Comparison of ENCODE assay signal across 9 mouse cellular contexts in genomic region chr3:88684236-88684979, GRCm38 (mm10). TPM values are rescaled to one million over a fixed set of nuclear protein-coding genes. Genes with fewer than 3 reads are reported as not detected.
DNase-seq lines count a peak whose midpoint lies in the region; ATAC-seq and TF ChIP-seq lines count a peak whose summit lies in the region.
"Had no signal": no experiment of that assay in that cellular context is flagged by ENCODE, and none has a peak within 500 bp of the region (broad histone marks: within the 10 kb centered on the region; RNA-seq: fewer than 3 reads in every experiment).

No protein-coding gene starts in this region.

- no peak for TF ChIP-seq CTCF in bone marrow, adult 2 months (IDR thresholded peaks at IDR 0.05; ENCODE audit: control insufficient read depth, insufficient read depth, low read length)

- DNase-seq in heart, postnatal 10 days, result no peak
- peak; percentile 32 for DNase-seq in induced T-regulatory cell, adult 2 months (ENCODE audit: low read depth)
- no peak for DNase-seq in cerebellum, adult 11-12 months
- no peak for DNase-seq in right cerebral cortex, postnatal 10 days (ENCODE audit: low spot score in 2 of 2)
- no peak for DNase-seq in left cerebral cortex, postnatal 36 days (ENCODE audit: low spot score in 2 of 2)

- peaks cover 17% of the 10 kb centered on the region for H3K36me3 ChIP-seq in heart, embryonic 12.5 days
- H3K36me3 ChIP-seq in midbrain, embryonic 12.5 days, result peaks cover 15% of the 10 kb centered on the region

- no peaks in the 10 kb centered on the region for H3K9me3 ChIP-seq in heart, embryonic 12.5 days (replicated peaks)
- H3K9me3 ChIP-seq in midbrain, embryonic 12.5 days, result no peaks in the 10 kb centered on the region

- H3K4me2 ChIP-seq in heart, embryonic 12.5 days, result peak overlapping the region; percentile 91; the same call in 1 of the 2 replicates
- H3K4me2 ChIP-seq in midbrain, embryonic 12.5 days (replicated peaks), result peak overlapping the region; percentile 84

- intact Hi-C loops in heart, postnatal 10 days (cut with DNase I), result no loop called here
- intact Hi-C loops in left cerebral cortex, postnatal 36 days (cut with DNase I), result no loop called here

- no peak for TF ChIP-seq POLR2A in bone marrow, adult 2 months (IDR thresholded peaks at IDR 0.05; ENCODE audit: borderline replicate concordance, control insufficient read depth, low read depth, low read length)

- no peak for ATAC-seq in heart, embryonic 12.5 days (ENCODE audit: insufficient number of reproducible peaks, low FRiP score)
- ATAC-seq in midbrain, embryonic 12.5 days (ENCODE audit: low FRiP score, low read depth), result no peak

- H3K4me3 ChIP-seq in heart, embryonic 12.5 days, result peak overlapping the region; percentile 93
- H3K4me3 ChIP-seq in bone marrow, adult 2 months (replicated peaks; ENCODE audit: control insufficient read depth, low read depth, low read length), result peak overlapping the region; percentile 9
- peak overlapping the region; percentile 98; the same call in 1 of the 2 replicates for H3K4me3 ChIP-seq in midbrain, embryonic 12.5 days

- WGBS in heart, embryonic 12.5 days, result 60% methylated on average over 8 of the region's 8 CpGs
- WGBS in bone marrow, adult 2 months, result 28% methylated on average over 8 of the region's 8 CpGs
- WGBS in midbrain, embryonic 12.5 days, result 67% methylated on average over 8 of the region's 8 CpGs

- peaks cover 14% of the 10 kb centered on the region for H3K4me1 ChIP-seq in heart, embryonic 12.5 days (replicated peaks)
- H3K4me1 ChIP-seq in bone marrow, adult 2 months (ENCODE audit: control insufficient read depth, insufficient read depth, low read length), result peaks cover 2% of the 10 kb centered on the region; the same call in 1 of the 2 replicates
- H3K4me1 ChIP-seq in midbrain, embryonic 12.5 days, result peaks cover 24% of the 10 kb centered on the region

- peak overlapping the region; percentile 69; the same call in 1 of the 2 replicates for H3K9ac ChIP-seq in heart, embryonic 12.5 days
- H3K9ac ChIP-seq in midbrain, embryonic 12.5 days (replicated peaks), result peak overlapping the region; percentile 56; the same call in 1 of the 2 replicates

- no peaks in the 10 kb centered on the region for H3K27me3 ChIP-seq in heart, embryonic 12.5 days (replicated peaks)
- no peaks in the 10 kb centered on the region for H3K27me3 ChIP-seq in midbrain, embryonic 12.5 days

- H3K27ac ChIP-seq in heart, embryonic 12.5 days (ENCODE audit: poor library complexity, severe bottlenecking), result peak overlapping the region; percentile 90; the same call in 1 of the 2 replicates
- no peak overlapping the region; the same call in 1 of the 2 replicates for H3K27ac ChIP-seq in bone marrow, adult 2 months (ENCODE audit: control insufficient read depth, insufficient read depth, low read depth, low read length, poor library complexity)
- H3K27ac ChIP-seq in midbrain, embryonic 12.5 days (replicated peaks), result no peak overlapping the region

RNA-seq across cellular contexts. Expression of gene Khdc4, which starts 1.2 kb away (rescaled TPM):
- 75.3 and 75.6 TPM in 2 replicates for polyA plus RNA-seq in heart, embryonic 12.5 days (2016; fragmentation: Nextera tagmentation; extraction: Ambion mirVana)
- total RNA-seq in heart, postnatal 10 days (2021), result 10 to 100 TPM; 39.5 to 42.9 TPM
- polyA plus RNA-seq in bone marrow, adult 2 months (2011; ENCODE audit: insufficient read depth, insufficient read length, low replicate concordance, missing spikeins), result 23.2 and 37.6 TPM in 2 replicates
- polyA plus RNA-seq in midbrain, embryonic 12.5 days (2016; fragmentation: Nextera tagmentation; extraction: Ambion mirVana), result 122 and 123 TPM in 2 replicates
- 10 to 100 TPM; 42.4 to 63.2 TPM for total RNA-seq in left cerebral cortex, postnatal 36 days (2021)

RNA-seq across cellular contexts. Expression of gene Rxfp4, which starts 31.5 kb away (rescaled TPM):
- polyA plus RNA-seq in heart, embryonic 12.5 days (2016; fragmentation: Nextera tagmentation; extraction: Ambion mirVana), result not detected in 2 replicates
- not detected for total RNA-seq in heart, postnatal 10 days (2021)
- polyA plus RNA-seq in bone marrow, adult 2 months (2011; ENCODE audit: insufficient read depth, insufficient read length, low replicate concordance, missing spikeins), result not detected in 2 replicates
- not detected in 2 replicates for polyA plus RNA-seq in midbrain, embryonic 12.5 days (2016; fragmentation: Nextera tagmentation; extraction: Ambion mirVana)
- total RNA-seq in left cerebral cortex, postnatal 36 days (2021), result not detected
- total RNA-seq: hematopoietic stem cell, adult 5-6 weeks had no signal

RNA-seq across cellular contexts. Expression of gene Rit1, which starts 32.2 kb away (rescaled TPM):
- polyA plus RNA-seq in heart, embryonic 12.5 days (2016; fragmentation: Nextera tagmentation; extraction: Ambion mirVana), result 45.9 and 46.5 TPM in 2 replicates
- 10 to 100 TPM; 59.4 to 70.2 TPM for total RNA-seq in heart, postnatal 10 days (2021)
- polyA plus RNA-seq in bone marrow, adult 2 months (2011; ENCODE audit: insufficient read depth, insufficient read length, low replicate concordance, missing spikeins), result 43.6 and 61.7 TPM in 2 replicates
- 43.6 and 44.7 TPM in 2 replicates for polyA plus RNA-seq in midbrain, embryonic 12.5 days (2016; fragmentation: Nextera tagmentation; extraction: Ambion mirVana)
- 10 to 100 TPM; 47.9 to 51.3 TPM for total RNA-seq in left cerebral cortex, postnatal 36 days (2021)

Comparison
In these comparisons a context has a peak if more than half of its experiments do, and no peak if none do; other contexts are left out.
1. H3K4me3 ChIP-seq: peak in every context shown above with its lines; median percentile 98 in midbrain, embryonic 12.5 days; 93 in heart, embryonic 12.5 days; 9 in bone marrow, adult 2 months.